Comparison of ENCODE assay signal across 11 mouse cellular contexts in the genomic region with DNA sequence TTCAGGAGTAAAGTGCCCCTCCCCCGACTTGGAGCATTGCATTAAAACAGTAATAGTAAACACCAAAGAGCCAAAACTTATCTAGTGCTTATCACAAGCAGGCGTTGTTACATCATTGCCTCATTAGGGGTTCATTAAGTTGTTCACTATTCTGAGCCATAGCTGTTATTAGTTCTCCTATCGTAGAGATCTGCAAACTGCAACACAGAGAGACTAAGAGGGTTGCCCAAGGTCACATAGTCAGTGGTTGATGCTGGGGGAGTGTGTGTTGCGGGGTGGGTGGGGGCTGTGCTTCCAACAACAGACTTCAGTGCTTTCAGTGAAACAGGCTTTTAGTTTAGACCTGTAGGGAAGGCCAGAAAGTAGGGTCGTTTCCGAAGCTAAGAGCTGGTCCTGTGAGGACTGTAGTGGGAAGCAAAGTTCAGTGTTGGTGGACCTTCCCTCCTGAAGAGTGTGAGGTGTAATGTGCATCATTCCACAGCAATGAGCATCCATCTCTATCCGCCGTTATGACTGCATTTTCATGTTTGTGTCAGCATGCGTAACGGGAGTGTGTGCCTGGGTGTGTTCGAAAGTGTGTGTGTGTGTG. TPM values are rescaled to one million over a fixed set of nuclear protein-coding genes. Genes with fewer than 3 reads are reported as not detected.
DNase-seq lines count a peak whose midpoint lies in the region; ATAC-seq lines count a peak whose summit lies in the region.
"Had no signal": no experiment of that assay in that cellular context is flagged by ENCODE, and none has a peak within 500 bp of the region (broad histone marks: within the 10 kb centered on the region; RNA-seq: fewer than 3 reads in every experiment).

No protein-coding gene starts in this region.

- peaks cover 91% of the 10 kb centered on the region for H3K27me3 ChIP-seq in intestine, embryonic 15.5 days (replicated peaks)
- H3K27me3 ChIP-seq in intestine, embryonic 16.5 days (replicated peaks; ENCODE audit: control insufficient read depth, insufficient read depth, low read length) = peaks cover 84% of the 10 kb centered on the region
- H3K27me3 ChIP-seq in forebrain, embryonic 12.5 days = peaks cover 73% of the 10 kb centered on the region
- H3K27me3 ChIP-seq in midbrain, embryonic 16.5 days (ENCODE audit: control insufficient read depth, insufficient read depth, low read depth, low read length) = peaks cover 27% of the 10 kb centered on the region

- H3K9me3 ChIP-seq in intestine, embryonic 15.5 days = no peaks in the 10 kb centered on the region
- no peaks in the 10 kb centered on the region for H3K9me3 ChIP-seq in intestine, embryonic 16.5 days (ENCODE audit: control insufficient read depth, low read length)
- H3K9me3 ChIP-seq in forebrain, embryonic 12.5 days = no peaks in the 10 kb centered on the region
- H3K9me3 ChIP-seq in midbrain, embryonic 16.5 days (replicated peaks; ENCODE audit: control insufficient read depth, low read length, poor library complexity, severe bottlenecking) = no peaks in the 10 kb centered on the region

- no peak overlapping the region for H3K4me3 ChIP-seq in intestine, embryonic 15.5 days (replicated peaks)
- no peak overlapping the region for H3K4me3 ChIP-seq in intestine, embryonic 16.5 days (ENCODE audit: low read length)
- peak overlapping the region; percentile 67 for H3K4me3 ChIP-seq in forebrain, embryonic 12.5 days (replicated peaks)
- H3K4me3 ChIP-seq in midbrain, embryonic 16.5 days (ENCODE audit: low read depth, low read length) = no peak overlapping the region

- no peak overlapping the region for H3K9ac ChIP-seq in intestine, embryonic 15.5 days
- H3K9ac ChIP-seq in intestine, embryonic 16.5 days (ENCODE audit: low read depth, low read length) = no peak overlapping the region
- peak overlapping the region; percentile 82 for H3K9ac ChIP-seq in forebrain, embryonic 12.5 days
- H3K9ac ChIP-seq in midbrain, embryonic 16.5 days (ENCODE audit: low read depth, low read length) = no peak overlapping the region

- H3K4me2 ChIP-seq in intestine, embryonic 15.5 days (replicated peaks) = no peak overlapping the region
- no peak overlapping the region for H3K4me2 ChIP-seq in intestine, embryonic 16.5 days (ENCODE audit: low read depth, low read length)
- peak overlapping the region; percentile 89 for H3K4me2 ChIP-seq in forebrain, embryonic 12.5 days
- H3K4me2 ChIP-seq in midbrain, embryonic 16.5 days (ENCODE audit: low read length) = peak overlapping the region; percentile 24

- 3% methylated on average over 11 of the region's 11 CpGs for WGBS in intestine, embryonic 15.5 days
- WGBS in intestine, embryonic 16.5 days = 4% methylated on average over 11 of the region's 11 CpGs
- 1% methylated on average over 11 of the region's 11 CpGs for WGBS in forebrain, embryonic 12.5 days
- WGBS in midbrain, embryonic 16.5 days = 3% methylated on average over 11 of the region's 11 CpGs

- ATAC-seq in intestine, embryonic 15.5 days = no peak
- no peak for ATAC-seq in intestine, embryonic 16.5 days
- ATAC-seq in forebrain, embryonic 12.5 days (ENCODE audit: low FRiP score) = no peak
- ATAC-seq in midbrain, embryonic 16.5 days = no peak

- DNase-seq in R1 (ENCODE audit: low read depth, low spot score) = peak; percentile 20
- no peak for DNase-seq in urinary bladder, postnatal 14 days (ENCODE audit: low spot score)
- DNase-seq in kidney, postnatal 14 days = no peak
- DNase-seq in right cerebral cortex, postnatal 25 days = no peak
- DNase-seq: cerebellum, adult 8-10 months; left cerebral cortex, postnatal 4 days had no signal

- H3K36me3 ChIP-seq in intestine, embryonic 15.5 days = no peaks in the 10 kb centered on the region
- H3K36me3 ChIP-seq in intestine, embryonic 16.5 days (ENCODE audit: control insufficient read depth, insufficient read depth, low read length) = no peaks in the 10 kb centered on the region
- 0 out of 2 replicates have a peak, but pooled peaks cover 4% of the 10 kb centered on the region for H3K36me3 ChIP-seq in forebrain, embryonic 12.5 days (replicated peaks)
- no peaks in the 10 kb centered on the region for H3K36me3 ChIP-seq in midbrain, embryonic 16.5 days (ENCODE audit: control insufficient read depth, insufficient read depth, low read length)

- H3K4me1 ChIP-seq in intestine, embryonic 15.5 days (replicated peaks) = peaks cover 37% of the 10 kb centered on the region
- H3K4me1 ChIP-seq in intestine, embryonic 16.5 days (ENCODE audit: control insufficient read depth, insufficient read depth, low read length) = peaks cover 24% of the 10 kb centered on the region
- H3K4me1 ChIP-seq in forebrain, embryonic 12.5 days = peaks cover 61% of the 10 kb centered on the region
- peaks cover 13% of the 10 kb centered on the region for H3K4me1 ChIP-seq in midbrain, embryonic 16.5 days (ENCODE audit: control insufficient read depth, insufficient read depth, low read length)

- H3K27ac ChIP-seq in intestine, embryonic 15.5 days = peak overlapping the region; percentile 4; the same call in 1 of the 2 replicates
- H3K27ac ChIP-seq in intestine, embryonic 16.5 days (ENCODE audit: low read length) = no peak overlapping the region
- peak overlapping the region; percentile 92 for H3K27ac ChIP-seq in forebrain, embryonic 12.5 days
- H3K27ac ChIP-seq in midbrain, embryonic 16.5 days (ENCODE audit: low read length) = 0 out of 2 replicates have a peak overlapping the region, but pooled peaks have one; percentile 12

RNA-seq across cellular contexts. Expression of gene Dlx2, which starts 4.2 kb away (rescaled TPM):
- polyA plus RNA-seq in intestine, embryonic 15.5 days (2015; fragmentation: Nextera tagmentation; extraction: Ambion mirVana) = 3.2 and 4.7 TPM in 2 replicates
- 1.5 and 1.8 TPM in 2 replicates for polyA plus RNA-seq in intestine, embryonic 16.5 days (2015; fragmentation: Nextera tagmentation; extraction: Ambion mirVana)
- 85.9 and 133 TPM in 2 replicates for polyA plus RNA-seq in forebrain, embryonic 12.5 days (2016; fragmentation: Nextera tagmentation; extraction: Ambion mirVana)
- polyA plus RNA-seq in midbrain, embryonic 16.5 days (2015; fragmentation: Nextera tagmentation; extraction: Ambion mirVana) = 4.5 and 10.9 TPM in 2 replicates
- polyA plus RNA-seq: heart, postnatal 0 days had no signal

RNA-seq across cellular contexts. Expression of gene Dlx1, which starts 14.4 kb away (rescaled TPM):
- polyA plus RNA-seq in intestine, embryonic 15.5 days (2015; fragmentation: Nextera tagmentation; extraction: Ambion mirVana) = 7.1 and 7.8 TPM in 2 replicates
- polyA plus RNA-seq in intestine, embryonic 16.5 days (2015; fragmentation: Nextera tagmentation; extraction: Ambion mirVana) = 4.2 and 5.1 TPM in 2 replicates
- 207 and 300 TPM in 2 replicates for polyA plus RNA-seq in forebrain, embryonic 12.5 days (2016; fragmentation: Nextera tagmentation; extraction: Ambion mirVana)
- polyA plus RNA-seq in midbrain, embryonic 16.5 days (2015; fragmentation: Nextera tagmentation; extraction: Ambion mirVana) = 31.5 and 55.5 TPM in 2 replicates
- polyA plus RNA-seq: heart, postnatal 0 days had no signal

Comparison
In these comparisons a context has a peak if more than half of its experiments do, and no peak if none do; other contexts are left out.
1. H3K4me2 ChIP-seq: peak in forebrain, embryonic 12.5 days (single experiment) and midbrain, embryonic 16.5 days (single experiment); none in intestine, embryonic 15.5 days (single experiment) and intestine, embryonic 16.5 days (single experiment).